Mouse (Mus musculus) spleen, adult 12 weeks (tissue): ENCODE data around the gene Calhm5.

Experiments
- DNase-seq: peaks from one replicate; pipeline ENCODE4 v3.0.0; 2022; ENCODE audit warnings: low spot score

The Calhm5 gene

GRCm38 (mm10) chr10:34070999-34071492 is 25.3 kb downstream of the Calhm5 start:
- no peak for DNase-seq

GRCm38 (mm10) chr10:34069606-34070005 is 26.7 kb downstream of the Calhm5 start:
- DNase-seq: no peak

- DNase-seq: no peak
These were observed 29.7 kb downstream of the Calhm5 start for GRCm38 (mm10) chr10:34066591-34066990.

- DNase-seq: no peak
These were observed 42.3 kb downstream of the Calhm5 start for GRCm38 (mm10) chr10:34053987-34054386.

- no peak for DNase-seq
These were observed 52.1 kb downstream of the Calhm5 start, which contains the start of gene Calhm4 for GRCm38 (mm10) chr10:34044210-34044609. TSS of gene Calhm4 (minus strand) at chr10:34044310.
